In the genomic region with DNA sequence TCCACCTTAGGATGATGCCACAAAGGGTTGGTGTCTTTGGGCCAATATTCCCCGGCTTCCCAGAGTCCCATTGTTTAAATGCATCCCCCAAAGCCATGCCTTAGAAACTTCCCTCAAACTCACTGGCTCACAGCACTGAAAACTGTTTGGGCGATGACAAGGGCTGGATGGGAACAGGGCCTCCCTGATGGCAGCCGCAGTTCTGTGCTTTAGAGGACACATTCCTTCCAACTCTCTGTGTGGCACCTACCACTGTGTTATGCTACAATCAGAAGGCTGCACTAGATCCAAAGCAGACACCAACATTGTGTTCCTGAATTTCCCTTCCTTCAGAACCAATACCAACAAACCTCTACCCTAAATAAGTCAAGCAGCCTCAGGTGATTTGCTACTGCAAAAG, we compare ENCODE assay signal across 26 mouse cellular contexts. TPM values are rescaled to one million over a fixed set of nuclear protein-coding genes. Genes with fewer than 3 reads are reported as not detected.
"Had no signal": no experiment of that assay in that cellular context is flagged by ENCODE, and none has a peak within 500 bp of the region (broad histone marks: within the 10 kb centered on the region; RNA-seq: fewer than 3 reads in every experiment).

No protein-coding gene starts in this region.

- H3K4me1 ChIP-seq: liver, embryonic 13.5 days had no signal

- H3K36me3 ChIP-seq: liver, embryonic 13.5 days had no signal

- H3K27ac ChIP-seq: left cerebral cortex, adult 2 months; liver, embryonic 13.5 days had no signal

- H3K4me2 ChIP-seq: liver, embryonic 13.5 days; midbrain, embryonic 11.5 days had no signal

- H3K9ac ChIP-seq: liver, embryonic 13.5 days had no signal

- H3K9me3 ChIP-seq: liver, embryonic 13.5 days had no signal

- DNase-seq: kidney, postnatal 14 days; kidney, postnatal 4 days; layer of hippocampus, adult 9-11 months; layer of hippocampus, postnatal 36 days; liver, embryonic 13.5 days; lung, adult 2 months; lung, postnatal 14 days; lung, postnatal 4 days; midbrain, embryonic 14.5 days; thymus, adult 18-20 months; thymus, postnatal 36 days had no signal

- H3K27me3 ChIP-seq: liver, embryonic 13.5 days had no signal

- H3K4me3 ChIP-seq: left cerebral cortex, adult 2 months; liver, embryonic 13.5 days had no signal

RNA-seq across cellular contexts. Expression of a gene that starts 49.3 kb away (rescaled TPM):
- total RNA-seq: left cerebral cortex, adult 2 months; left cerebral cortex, postnatal 10 days; liver, adult 2 months; megakaryocyte progenitor cell, adult 5-6 weeks; megakaryocyte-erythroid progenitor cell, adult 5-6 weeks; midbrain, postnatal 0 days had no signal
- polyA plus RNA-seq: limb, embryonic 11.5 days; limb, embryonic 14.5 days; liver, adult 2 months; liver, embryonic 16.5 days; lung, adult 2 months; lung, embryonic 16.5 days; midbrain, embryonic 11.5 days; midbrain, embryonic 14.5 days; midbrain, postnatal 0 days; neural tube, embryonic 11.5 days; neural tube, embryonic 14.5 days; small intestine, adult 2 months; spleen, adult 2 months had no signal
